Mouse (Mus musculus): ENCODE results near the gene Olfr1380. TPM values are rescaled to one million over a fixed set of nuclear protein-coding genes. Genes with fewer than 3 reads are reported as not detected.
"Not testable (repeated sequence)": the region's sequence is repeated elsewhere in the genome, so short reads cannot be mapped to it uniquely, and the experiment has no call there.

Gene Olfr1380
- total and polyA plus RNA-seq, 3 experiments, result not detected

DNA sequence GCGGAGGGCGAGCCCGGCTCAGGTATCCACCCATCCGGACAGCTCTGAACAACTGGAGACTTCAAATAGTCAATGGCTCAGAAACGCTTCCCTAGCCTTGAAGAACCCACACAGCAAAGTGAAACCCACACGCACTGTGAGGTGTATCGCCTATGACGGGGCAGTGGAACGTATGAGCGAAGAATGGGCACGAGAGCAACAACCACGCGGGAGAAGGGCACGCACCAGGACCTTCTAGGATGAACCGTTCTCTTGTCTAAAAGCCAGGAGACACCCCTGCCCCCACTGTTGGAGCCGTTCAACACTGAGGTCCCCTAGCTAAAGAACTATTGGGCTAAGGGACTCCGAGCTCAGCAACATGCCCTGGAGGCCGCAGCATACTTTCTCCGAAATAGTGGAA, 33.5 kb downstream of the Olfr1380 start (continued):
- TF ChIP-seq ETS1 (conservative IDR thresholded peaks at IDR 0.05; ENCODE audit: low read depth, low read length), result no peak

DNA sequence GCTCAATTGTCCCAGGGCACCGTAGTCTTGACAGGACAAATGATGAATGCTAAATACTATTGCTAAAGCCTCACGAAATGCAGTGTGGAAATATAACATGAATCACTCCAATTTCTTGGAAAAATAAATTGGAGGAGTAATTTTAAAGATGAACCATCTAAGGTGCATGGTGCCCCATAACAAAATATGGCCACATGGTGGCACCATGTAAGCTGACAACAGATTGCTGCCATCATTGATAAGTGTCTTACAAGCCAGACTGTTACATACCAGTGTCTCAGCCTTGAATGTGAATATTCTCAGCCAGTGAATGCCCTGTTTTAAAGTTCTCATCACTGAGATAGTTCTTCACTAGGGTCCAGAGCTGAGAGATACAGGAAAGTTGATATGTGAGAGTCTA, 40.5 kb downstream of the Olfr1380 start:
- Histone ChIP-seq H3K9ac (ENCODE audit: insufficient read depth, low read depth) (peak overlapping the region; percentile 98), H3K27ac (ENCODE audit: insufficient read depth, low read depth) (peak overlapping the region; percentile 41; the same call in 1 of the 2 replicates), H3K4me2 (ENCODE audit: insufficient read depth, low read depth, poor library complexity, severe bottlenecking) (peak overlapping the region; percentile 55), H3K36me3 (replicated peaks in 1 of 2; ENCODE audit: control insufficient read depth in 1 of 2, insufficient read depth in 1 of 2, low read length in 1 of 2) (peaks cover 0 to 17% of the 10 kb centered on the region in 2 experiments), H3K4me3 (replicated peaks in 1 of 3; ENCODE audit: low read depth in 2 of 3, low read length in 2 of 3, poor library complexity in 1 of 3) (peak overlapping the region; percentile 32 to 74 (median 61)), H3K79me2 (replicated peaks; ENCODE audit: control insufficient read depth, extremely low read depth, insufficient read depth, poor library complexity, severe bottlenecking) (peaks cover 37% of the 10 kb centered on the region)
- H3K4me1 ChIP-seq (ENCODE audit: control insufficient read depth in 1 of 2, insufficient read depth in 2 of 2); H3K27me3 ChIP-seq (replicated peaks); in situ Hi-C loops (cut with MboI; ENCODE audit: low pct_ligation_motif_present, low pct_unique_long_range_greater_than_20kb, low sequenced_read_pairs); H3K9me3 ChIP-seq (replicated peaks; ENCODE audit: low read length); DNase-seq (ENCODE audit: extremely low read depth); dilution Hi-C loops (cut with MboI; ENCODE audit: extremely low pct_ligation_motif_present, extremely low pct_unique_long_range_greater_than_20kb, low sequenced_read_pairs): not testable (repeated sequence)
- TF ChIP-seq POLR2A (IDR thresholded peaks at IDR 0.05; ENCODE audit: low read depth, low read length), result peak; percentile 14; the same call in 1 of the 2 replicates
- TF ChIP-seq SMC3 (IDR thresholded peaks at IDR 0.05; ENCODE audit: low read depth, low read length), result peak; percentile 29
- peak; percentile 24 for TF ChIP-seq RAD21 (IDR thresholded peaks at IDR 0.05; ENCODE audit: low read depth, low read length)
- TF ChIP-seq CTCF (conservative IDR thresholded peaks at IDR 0.05 in 1 of 2, IDR thresholded peaks at IDR 0.05 in 1 of 2; ENCODE audit: low read depth in 2 of 2, low read length in 2 of 2), result peak in 1 of 2 experiments; percentile 53; a peak in 2 of 4 replicates

DNA sequence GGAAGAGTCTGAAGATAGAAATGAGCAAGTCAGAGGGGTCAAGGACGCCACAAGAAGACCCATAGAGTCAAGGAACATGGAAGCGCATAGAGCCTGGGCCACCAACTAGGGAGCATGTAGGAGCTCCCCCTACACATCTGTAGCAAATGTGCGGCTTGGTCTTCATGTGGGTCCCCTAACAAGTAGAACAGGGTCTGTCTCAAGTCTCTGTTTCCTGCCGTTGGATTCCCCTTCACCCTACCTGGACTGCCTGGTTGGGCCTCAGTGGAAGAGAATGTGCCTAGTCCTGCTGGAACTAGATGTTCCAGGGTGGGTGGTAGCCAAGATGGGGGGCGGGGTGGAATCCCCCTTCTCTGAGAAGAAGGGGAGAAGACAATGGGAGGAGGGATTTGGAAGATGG, 51.6 kb downstream of the Olfr1380 start:
- H3K27ac ChIP-seq (ENCODE audit: insufficient read depth, low read depth); H3K9ac ChIP-seq (ENCODE audit: insufficient read depth, low read depth); DNase-seq (ENCODE audit: extremely low read depth); H3K4me1 ChIP-seq (ENCODE audit: control insufficient read depth in 1 of 2, insufficient read depth in 2 of 2); H3K79me2 ChIP-seq (replicated peaks; ENCODE audit: control insufficient read depth, extremely low read depth, insufficient read depth, poor library complexity, severe bottlenecking); H3K9me3 ChIP-seq (replicated peaks; ENCODE audit: low read length); H3K36me3 ChIP-seq (replicated peaks in 1 of 2; ENCODE audit: control insufficient read depth in 1 of 2, insufficient read depth in 1 of 2, low read length in 1 of 2); in situ Hi-C loops (cut with MboI; ENCODE audit: low pct_ligation_motif_present, low pct_unique_long_range_greater_than_20kb, low sequenced_read_pairs); dilution Hi-C loops (cut with MboI; ENCODE audit: extremely low pct_ligation_motif_present, extremely low pct_unique_long_range_greater_than_20kb, low sequenced_read_pairs); H3K4me2 ChIP-seq (ENCODE audit: insufficient read depth, low read depth, poor library complexity, severe bottlenecking); H3K4me3 ChIP-seq (replicated peaks in 1 of 3; ENCODE audit: low read depth in 2 of 3, low read length in 2 of 3, poor library complexity in 1 of 3): not testable (repeated sequence)
- H3K27me3 ChIP-seq (replicated peaks), result peaks cover 16% of the 10 kb centered on the region

DNA sequence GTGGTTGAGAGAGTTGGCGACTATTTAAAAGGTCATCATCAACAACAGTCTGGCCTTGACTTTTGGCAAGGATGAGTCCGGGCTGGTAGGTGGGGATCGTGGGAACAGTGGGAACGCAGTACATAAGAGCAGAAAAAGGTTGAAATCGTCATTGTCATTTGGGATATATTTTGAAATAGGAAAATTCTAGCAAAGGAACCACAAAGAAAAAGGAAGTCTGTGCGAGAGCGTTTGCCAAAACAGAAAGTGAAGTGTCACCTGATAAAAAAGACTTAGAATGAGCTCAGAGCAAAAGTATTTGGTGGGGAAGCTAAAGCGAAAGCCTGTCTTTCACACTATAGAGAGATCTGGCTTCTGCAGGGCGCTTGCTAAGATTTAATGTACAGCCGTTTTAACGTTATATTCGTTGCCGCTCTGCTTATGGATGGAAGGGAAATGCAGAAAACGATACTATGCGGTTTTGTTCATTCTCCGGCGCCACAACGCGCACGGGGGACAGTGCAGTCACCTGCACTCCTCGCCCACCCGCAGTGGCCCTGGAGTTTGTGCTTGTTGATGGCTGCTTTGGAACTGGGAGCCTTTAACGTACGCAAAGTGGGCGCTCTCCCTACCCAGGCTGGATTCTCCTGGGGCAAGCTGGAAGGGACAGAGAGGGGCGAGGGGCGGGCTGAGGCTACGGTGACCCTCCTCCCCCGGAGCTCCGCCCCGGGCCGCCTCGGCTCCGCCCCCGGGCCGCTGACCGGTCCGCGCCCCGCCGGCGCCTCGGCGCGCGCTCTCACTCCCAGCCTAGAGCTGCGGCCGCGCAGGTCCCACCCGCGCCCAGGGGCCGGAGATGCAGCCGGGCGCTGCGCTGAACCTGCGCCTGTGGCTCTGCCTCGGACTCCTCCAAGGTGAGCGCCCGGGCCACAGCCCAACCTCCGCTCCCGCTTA, 52.5 kb downstream of the Olfr1380 start, which contains the start of gene Flt4:
Gene Flt4 (plus strand): TSS at position 326 of the 930 bp plus-strand sequence.
- DNase-seq (ENCODE audit: extremely low read depth); dilution Hi-C loops (cut with MboI; ENCODE audit: extremely low pct_ligation_motif_present, extremely low pct_unique_long_range_greater_than_20kb, low sequenced_read_pairs); H3K79me2 ChIP-seq (replicated peaks; ENCODE audit: control insufficient read depth, extremely low read depth, insufficient read depth, poor library complexity, severe bottlenecking); H3K36me3 ChIP-seq (replicated peaks in 1 of 2; ENCODE audit: control insufficient read depth in 1 of 2, insufficient read depth in 1 of 2, low read length in 1 of 2); in situ Hi-C loops (cut with MboI; ENCODE audit: low pct_ligation_motif_present, low pct_unique_long_range_greater_than_20kb, low sequenced_read_pairs); H3K9me3 ChIP-seq (replicated peaks; ENCODE audit: low read length); H3K27ac ChIP-seq (ENCODE audit: insufficient read depth, low read depth): not testable (repeated sequence)
- TF ChIP-seq MXI1 (IDR thresholded peaks at IDR 0.05; ENCODE audit: low read depth, low read length), result 0 out of 2 replicates have a peak, but pooled peaks have one; percentile 12
- 0 out of 2 replicates have a peak, but pooled peaks have one; percentile 11 for TF ChIP-seq TBP (conservative IDR thresholded peaks at IDR 0.05; ENCODE audit: low read depth, low read length)
- peak; percentile 32; the same call in 1 of the 2 replicates for TF ChIP-seq NRF1 (IDR thresholded peaks at IDR 0.05; ENCODE audit: low read depth, low read length)
- Histone ChIP-seq H3K4me1 (ENCODE audit: control insufficient read depth in 1 of 2, insufficient read depth in 2 of 2) (peaks cover 2 to 12% of the 10 kb centered on the region in 2 experiments; a peak in 3 of 4 replicates), H3K4me3 (replicated peaks in 1 of 3; ENCODE audit: low read depth in 2 of 3, low read length in 2 of 3, poor library complexity in 1 of 3) (peak within 1 kb of the TSS; percentile 48 to 68 (median 55)), H3K9ac (ENCODE audit: insufficient read depth, low read depth) (peak within 1 kb of the TSS; percentile 1; the same call in 1 of the 2 replicates), H3K4me2 (ENCODE audit: insufficient read depth, low read depth, poor library complexity, severe bottlenecking) (peak within 1 kb of the TSS; percentile 59), H3K27me3 (replicated peaks) (peaks cover 24% of the 10 kb centered on the region)

DNA sequence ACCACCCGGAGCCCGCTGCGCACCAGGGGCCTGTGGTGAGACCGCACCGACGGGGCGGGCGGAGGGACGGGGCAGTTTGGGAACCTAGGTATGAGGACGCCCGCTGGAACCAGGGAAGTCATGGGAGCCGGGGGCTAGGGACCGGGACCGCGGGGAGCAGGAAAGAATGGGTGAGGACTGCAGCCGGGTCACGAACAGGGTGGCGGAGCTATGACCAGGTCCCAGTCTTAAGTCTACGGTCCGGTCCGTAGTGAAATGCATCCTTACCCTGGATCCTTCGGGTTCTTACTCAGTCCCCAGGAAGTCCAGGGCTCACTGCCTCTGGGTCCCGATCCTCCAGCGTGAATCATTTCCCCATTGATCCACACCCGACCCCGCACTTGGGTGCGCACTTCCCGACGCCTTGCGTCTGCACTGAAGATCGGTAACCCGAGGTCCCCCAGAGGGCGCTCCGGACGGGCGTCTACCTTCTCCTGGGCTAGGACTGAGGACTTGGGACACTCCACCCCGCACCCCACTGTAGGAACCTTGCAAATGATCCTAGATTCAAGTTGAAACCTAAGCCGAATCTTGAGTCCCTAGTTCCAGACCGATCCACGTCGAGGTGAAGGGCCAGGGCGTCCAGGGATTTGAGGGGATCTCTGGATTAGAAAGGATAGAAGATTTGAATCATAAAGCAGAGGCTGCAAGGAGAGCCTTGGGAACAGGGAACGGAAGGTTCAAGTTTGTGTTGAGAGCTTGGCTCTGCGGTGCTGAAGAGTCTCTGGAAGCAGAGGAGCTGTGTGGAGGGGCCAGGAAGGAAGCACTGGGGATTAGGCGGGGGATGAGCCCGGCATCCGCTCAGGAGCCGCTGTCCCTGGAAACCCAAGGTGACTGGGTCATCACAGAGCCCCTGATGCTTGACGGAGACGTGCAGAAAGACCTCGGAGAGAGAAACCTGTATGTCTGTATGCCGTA, 53.5 kb downstream of the Olfr1380 start:
- H3K27me3 ChIP-seq (replicated peaks), result peaks cover 33% of the 10 kb centered on the region
- H3K9ac ChIP-seq (ENCODE audit: insufficient read depth, low read depth); DNase-seq (ENCODE audit: extremely low read depth); H3K27ac ChIP-seq (ENCODE audit: insufficient read depth, low read depth); H3K9me3 ChIP-seq (replicated peaks; ENCODE audit: low read length); in situ Hi-C loops (cut with MboI; ENCODE audit: low pct_ligation_motif_present, low pct_unique_long_range_greater_than_20kb, low sequenced_read_pairs); H3K79me2 ChIP-seq (replicated peaks; ENCODE audit: control insufficient read depth, extremely low read depth, insufficient read depth, poor library complexity, severe bottlenecking); H3K36me3 ChIP-seq (replicated peaks in 1 of 2; ENCODE audit: control insufficient read depth in 1 of 2, insufficient read depth in 1 of 2, low read length in 1 of 2); dilution Hi-C loops (cut with MboI; ENCODE audit: extremely low pct_ligation_motif_present, extremely low pct_unique_long_range_greater_than_20kb, low sequenced_read_pairs): not testable (repeated sequence)
- H3K4me2 ChIP-seq (ENCODE audit: insufficient read depth, low read depth, poor library complexity, severe bottlenecking), result peak overlapping the region; percentile 59
- peaks cover 2 to 12% of the 10 kb centered on the region in 2 experiments; a peak in 3 of 4 replicates for H3K4me1 ChIP-seq (ENCODE audit: control insufficient read depth in 1 of 2, insufficient read depth in 2 of 2)
- peak overlapping the region in 2 of 3 experiments; percentile 28 to 55 for H3K4me3 ChIP-seq (replicated peaks in 1 of 3; ENCODE audit: low read depth in 2 of 3, low read length in 2 of 3, poor library complexity in 1 of 3)

Data from CH12.LX (cell line).